Mouse (Mus musculus): ENCODE results near the gene B3gntl1.

DNA sequence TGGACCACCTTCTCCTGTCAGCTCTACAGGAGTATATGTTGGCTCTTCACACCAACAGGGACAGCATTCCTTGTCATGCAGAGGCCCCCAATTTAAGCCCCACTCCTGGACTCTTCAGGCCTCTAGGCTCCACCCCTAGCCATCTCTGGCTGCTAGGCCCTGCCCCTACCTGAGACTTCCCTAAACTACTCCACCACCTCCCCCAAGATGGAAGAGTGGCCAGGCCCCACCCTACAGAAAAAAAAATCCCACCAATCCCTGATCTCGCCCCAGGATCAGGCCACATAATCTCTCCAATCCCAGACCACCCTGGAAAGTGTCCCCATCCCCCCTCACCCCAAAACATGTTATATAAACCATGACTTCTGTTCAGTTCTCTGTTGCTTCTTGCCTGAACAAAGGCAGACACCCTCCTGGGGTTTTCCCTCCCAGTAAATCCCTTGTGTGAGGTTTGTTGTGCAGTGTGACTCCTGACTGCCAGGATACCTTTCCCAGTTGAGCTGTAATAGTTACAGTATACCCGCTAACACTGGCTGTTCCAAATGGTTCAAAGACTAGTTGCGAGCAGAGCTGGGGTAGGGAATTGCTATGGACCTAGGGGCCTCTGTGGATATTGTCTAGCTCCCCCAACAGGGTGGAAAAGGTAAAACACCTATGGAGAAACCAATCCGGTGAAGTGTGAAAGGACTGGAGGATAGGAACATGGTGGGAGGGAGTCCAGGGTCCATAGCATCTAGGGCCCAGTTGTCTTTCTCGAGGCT, 22.5 kb upstream of the B3gntl1 start:
- TF ChIP-seq CTCF (IDR thresholded peaks at IDR 0.05; ENCODE audit: low read depth) (0 out of 2 replicates have a peak, but pooled peaks have one; percentile 7), EP300 (IDR thresholded peaks at IDR 0.05; ENCODE audit: low read depth) (no peak)

All from liver, postnatal 0 days (tissue).